Comparison of ENCODE assay signal across 10 mouse cellular contexts in the genomic region with DNA sequence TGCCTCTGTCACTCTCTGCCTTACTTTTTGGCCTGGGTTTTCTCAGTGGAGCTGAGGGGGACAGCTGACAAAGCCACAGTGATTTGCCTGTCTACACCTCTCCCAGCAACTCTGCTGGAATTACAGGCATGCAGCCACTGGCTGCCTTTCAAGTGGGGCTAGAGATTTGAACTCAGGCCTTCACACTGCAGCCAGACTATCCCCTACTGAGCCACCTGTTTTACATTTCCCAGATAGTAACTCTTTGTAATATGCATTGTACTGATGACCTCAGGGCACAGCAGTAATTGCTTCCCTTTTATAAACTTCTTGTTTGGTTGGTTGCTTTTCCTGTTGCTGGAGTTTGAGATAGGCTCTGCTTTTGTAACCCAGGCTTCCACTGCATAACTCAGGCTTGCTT.
DNase-seq lines count a peak whose midpoint lies in the region; ATAC-seq and TF ChIP-seq lines count a peak whose summit lies in the region.
"Had no signal": no experiment of that assay in that cellular context is flagged by ENCODE, and none has a peak within 500 bp of the region (broad histone marks: within the 10 kb centered on the region; RNA-seq: fewer than 3 reads in every experiment).

No protein-coding gene starts in this region.

- no peaks in the 10 kb centered on the region for H3K27me3 ChIP-seq in cerebellum, adult 2 months (ENCODE audit: control insufficient read depth, insufficient read depth, low read length)
- no peaks in the 10 kb centered on the region for H3K27me3 ChIP-seq in heart, embryonic 11.5 days (ENCODE audit: control insufficient read depth, insufficient read depth, low read length)
- no peaks in the 10 kb centered on the region for H3K27me3 ChIP-seq in lung, embryonic 15.5 days
- no peaks in the 10 kb centered on the region for H3K27me3 ChIP-seq in thymus, adult 2 months (ENCODE audit: control insufficient read depth, insufficient read depth, low read length)
- no peaks in the 10 kb centered on the region for H3K27me3 ChIP-seq in midbrain, embryonic 15.5 days (replicated peaks)

- peak; percentile 3 to 10 for DNase-seq in cerebellum, adult 2 months
- DNase-seq in cerebellum, adult 18-20 months: no peak
- DNase-seq in embryo, embryonic 10 days (ENCODE audit: low spot score): peak; percentile 32
- DNase-seq in adrenal gland, adult 18-20 months (ENCODE audit: low spot score in 2 of 2): no peak
- no peak for DNase-seq in thymus, adult 2 months
- DNase-seq: midbrain, embryonic 14.5 days had no signal

- no peak overlapping the region for H3K9ac ChIP-seq in heart, embryonic 11.5 days (ENCODE audit: low read depth, low read length)
- H3K9ac ChIP-seq in lung, embryonic 15.5 days: no peak overlapping the region
- H3K9ac ChIP-seq in midbrain, embryonic 15.5 days: no peak overlapping the region

- no peak overlapping the region for H3K4me2 ChIP-seq in heart, embryonic 11.5 days
- no peak overlapping the region for H3K4me2 ChIP-seq in lung, embryonic 15.5 days
- no peak overlapping the region for H3K4me2 ChIP-seq in midbrain, embryonic 15.5 days

- no peak overlapping the region for H3K27ac ChIP-seq in cerebellum, adult 2 months (ENCODE audit: insufficient read depth, low read length)
- peak overlapping the region; percentile 62; the same call in 1 of the 2 replicates for H3K27ac ChIP-seq in heart, embryonic 11.5 days (ENCODE audit: low read depth, low read length)
- H3K27ac ChIP-seq in lung, embryonic 15.5 days: peak overlapping the region; percentile 61
- no peak overlapping the region for H3K27ac ChIP-seq in thymus, adult 2 months (ENCODE audit: control insufficient read depth, insufficient read depth, low read length)
- H3K27ac ChIP-seq in midbrain, embryonic 15.5 days: no peak overlapping the region
- H3K27ac ChIP-seq: left cerebral cortex, adult 2 months had no signal

- H3K4me3 ChIP-seq in cerebellum, adult 2 months (replicated peaks; ENCODE audit: insufficient read depth, low read depth, low read length): no peak overlapping the region
- no peak overlapping the region for H3K4me3 ChIP-seq in heart, embryonic 11.5 days (ENCODE audit: low read depth, low read length)
- no peak overlapping the region for H3K4me3 ChIP-seq in lung, embryonic 15.5 days
- H3K4me3 ChIP-seq in thymus, adult 2 months (ENCODE audit: control insufficient read depth, insufficient read depth, low read length): no peak overlapping the region
- no peak overlapping the region for H3K4me3 ChIP-seq in midbrain, embryonic 15.5 days
- H3K4me3 ChIP-seq: left cerebral cortex, adult 2 months had no signal

- TF ChIP-seq CTCF in cerebellum, adult 2 months (IDR thresholded peaks at IDR 0.05; ENCODE audit: borderline replicate concordance, insufficient read depth, low read depth, low read length): no peak
- TF ChIP-seq CTCF in thymus, adult 2 months (IDR thresholded peaks at IDR 0.05; ENCODE audit: borderline replicate concordance, control insufficient read depth, extremely low read depth, insufficient read depth, low read length, poor library complexity): no peak

- H3K36me3 ChIP-seq in heart, embryonic 11.5 days (ENCODE audit: control insufficient read depth, insufficient read depth, low read length): no peaks in the 10 kb centered on the region
- H3K36me3 ChIP-seq in lung, embryonic 15.5 days: no peaks in the 10 kb centered on the region
- no peaks in the 10 kb centered on the region for H3K36me3 ChIP-seq in thymus, adult 2 months (ENCODE audit: control insufficient read depth, insufficient read depth, low read length)
- no peaks in the 10 kb centered on the region for H3K36me3 ChIP-seq in midbrain, embryonic 15.5 days (replicated peaks)

- TF ChIP-seq POLR2A in cerebellum, adult 2 months (IDR thresholded peaks at IDR 0.05; ENCODE audit: borderline replicate concordance, insufficient read depth, low read length): no peak
- no peak for TF ChIP-seq POLR2A in thymus, adult 2 months (IDR thresholded peaks at IDR 0.05; ENCODE audit: control insufficient read depth, extremely low read depth, insufficient read depth, low read length, poor library complexity)

- H3K9me3 ChIP-seq in heart, embryonic 11.5 days (replicated peaks; ENCODE audit: control insufficient read depth, low read length): no peaks in the 10 kb centered on the region
- no peaks in the 10 kb centered on the region for H3K9me3 ChIP-seq in lung, embryonic 15.5 days
- H3K9me3 ChIP-seq in midbrain, embryonic 15.5 days: no peaks in the 10 kb centered on the region

- no peaks in the 10 kb centered on the region for H3K4me1 ChIP-seq in cerebellum, adult 2 months (ENCODE audit: control insufficient read depth, insufficient read depth, low read length)
- H3K4me1 ChIP-seq in heart, embryonic 11.5 days (ENCODE audit: control insufficient read depth, insufficient read depth, low read length): peaks cover 14% of the 10 kb centered on the region
- peaks cover 14% of the 10 kb centered on the region; the same call in 1 of the 2 replicates for H3K4me1 ChIP-seq in lung, embryonic 15.5 days
- no peaks in the 10 kb centered on the region for H3K4me1 ChIP-seq in thymus, adult 2 months (replicated peaks; ENCODE audit: control insufficient read depth, insufficient read depth, low read length)
- no peaks in the 10 kb centered on the region for H3K4me1 ChIP-seq in midbrain, embryonic 15.5 days

- peak; percentile 64; the same call in 1 of the 2 replicates for ATAC-seq in heart, embryonic 11.5 days (replicated peaks; ENCODE audit: insufficient number of reproducible peaks, low FRiP score, low TSS enrichment)
- peak; percentile 57; the same call in 1 of the 2 replicates for ATAC-seq in lung, embryonic 15.5 days (ENCODE audit: borderline replicate concordance, extremely low read depth, low FRiP score, low TSS enrichment)
- ATAC-seq in midbrain, embryonic 15.5 days (replicated peaks): no peak

Comparison
In these comparisons a context has a peak if more than half of its experiments do, and no peak if none do; other contexts are left out.
1. DNase-seq: peak in cerebellum, adult 2 months (2 of 2) and embryo, embryonic 10 days (single experiment); none in cerebellum, adult 18-20 months (0 of 2), adrenal gland, adult 18-20 months (0 of 2) and thymus, adult 2 months (single experiment).
2. H3K27ac ChIP-seq: peak in heart, embryonic 11.5 days (single experiment) and lung, embryonic 15.5 days (single experiment); none in cerebellum, adult 2 months (single experiment), thymus, adult 2 months (single experiment) and midbrain, embryonic 15.5 days (single experiment).